ENCODE assay signal across 21 mouse cellular contexts in the genomic region with DNA sequence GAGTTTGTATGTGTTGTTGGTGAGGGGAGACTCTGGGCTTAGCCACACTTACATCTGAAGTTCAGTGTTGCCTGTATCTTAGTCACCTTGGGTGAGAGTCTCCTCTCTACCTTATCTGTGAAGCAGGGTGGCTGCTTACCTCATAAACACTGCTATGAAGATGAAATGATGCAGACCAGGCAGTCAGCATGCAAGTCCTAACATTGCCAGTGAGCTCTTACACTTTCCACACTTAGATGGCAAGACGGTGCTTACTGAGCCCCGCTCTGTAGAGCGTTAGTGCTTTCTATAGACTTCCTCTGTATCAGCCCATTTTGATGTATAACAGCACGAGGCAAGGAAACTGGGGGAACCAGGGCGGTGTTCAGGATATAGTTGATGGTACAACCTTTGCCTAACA. TPM values are rescaled to one million over a fixed set of nuclear protein-coding genes. Genes with fewer than 3 reads are reported as not detected.
A peak's percentile ranks its signal among the peaks of the same experiment; 100 is the strongest.
DNase-seq lines count a peak whose midpoint lies in the region; TF ChIP-seq lines count a peak whose summit lies in the region.
"Had no signal": no experiment of that assay in that cellular context is flagged by ENCODE, and none has a peak within 500 bp of the region (broad histone marks: within the 10 kb centered on the region; RNA-seq: fewer than 3 reads in every experiment).

No protein-coding gene starts in this region.

- WGBS in bone marrow, adult 2 months = 25% methylated on average over 5 of the region's 5 CpGs
- 37% methylated on average over 5 of the region's 5 CpGs for WGBS in macrophage (ENCODE audit: missing documents)
- WGBS in lung, adult 2 months = 65% methylated on average over 5 of the region's 5 CpGs

- no peak for DNase-seq in testis, postnatal 14 days (ENCODE audit: low spot score)
- peak; percentile 23 for DNase-seq in splenic B cell, adult 2 months (ENCODE audit: low read depth, low spot score)
- no peak for DNase-seq in c-Kit-positive CD71-positive TER-119-positive erythroid progenitor cells, embryonic 14.5 days (ENCODE audit: low spot score)
- no peak for DNase-seq in adrenal gland, postnatal 10 days
- no peak for DNase-seq in lung, adult 2 months
- DNase-seq: cerebellum, postnatal 14 days; gastrocnemius, postnatal 10 days; heart, adult 2 months; kidney, adult 2 months; kidney, postnatal 10 days; thymus, postnatal 14 days had no signal

- no peak overlapping the region for H3K27ac ChIP-seq in testis, adult 2 months (ENCODE audit: control insufficient read depth, insufficient read depth, low read depth, low read length)
- H3K27ac ChIP-seq in bone marrow, adult 2 months (ENCODE audit: control insufficient read depth, insufficient read depth, low read depth, low read length, poor library complexity) = peak overlapping the region; percentile 62; the same call in 1 of the 2 replicates
- peak overlapping the region; percentile 88 for H3K27ac ChIP-seq in macrophage
- H3K27ac ChIP-seq: embryonic facial prominence, embryonic 12.5 days; heart, adult 2 months; heart, embryonic 15.5 days; layer of hippocampus, adult 2 months; limb, embryonic 15.5 days; midbrain, embryonic 12.5 days; stomach, embryonic 15.5 days had no signal

- peaks cover 89% of the 10 kb centered on the region for H3K79me2 ChIP-seq in macrophage (ENCODE audit: inconsistent target)

- H3K4me3 ChIP-seq in testis, adult 2 months (ENCODE audit: control insufficient read depth, low read depth, low read length) = peak overlapping the region; percentile 60; the same call in 1 of the 2 replicates
- peak overlapping the region; percentile 10 for H3K4me3 ChIP-seq in bone marrow, adult 2 months (replicated peaks; ENCODE audit: control insufficient read depth, low read depth, low read length)
- H3K4me3 ChIP-seq in macrophage (ENCODE audit: inconsistent target) = peak overlapping the region; percentile 15; the same call in 1 of the 2 replicates
- H3K4me3 ChIP-seq in lung, adult 2 months (replicated peaks; ENCODE audit: extremely low read depth, low read depth, low read length) = no peak overlapping the region
- H3K4me3 ChIP-seq: embryonic facial prominence, embryonic 12.5 days; erythroblast, embryonic 14.5 days; heart, adult 2 months; heart, embryonic 15.5 days; layer of hippocampus, adult 2 months; limb, embryonic 15.5 days; midbrain, embryonic 12.5 days; stomach, embryonic 15.5 days had no signal

- H3K36me3 ChIP-seq in testis, adult 2 months (ENCODE audit: control insufficient read depth, insufficient read depth, low read length) = no peaks in the 10 kb centered on the region
- no peaks in the 10 kb centered on the region for H3K36me3 ChIP-seq in macrophage (ENCODE audit: inconsistent target)
- H3K36me3 ChIP-seq in splenic B cell, adult 2 months (ENCODE audit: control insufficient read depth, insufficient read depth, low read length, poor library complexity, severe bottlenecking) = no peaks in the 10 kb centered on the region
- H3K36me3 ChIP-seq: embryonic facial prominence, embryonic 12.5 days; heart, embryonic 15.5 days; limb, embryonic 15.5 days; midbrain, embryonic 12.5 days; stomach, embryonic 15.5 days had no signal

- no peaks in the 10 kb centered on the region for H3K27me3 ChIP-seq in testis, adult 2 months (ENCODE audit: control insufficient read depth, insufficient read depth, low read length)
- H3K27me3 ChIP-seq in splenic B cell, adult 2 months (ENCODE audit: control insufficient read depth, insufficient read depth, low read length, poor library complexity, severe bottlenecking) = no peaks in the 10 kb centered on the region
- H3K27me3 ChIP-seq: embryonic facial prominence, embryonic 12.5 days; heart, embryonic 15.5 days; limb, embryonic 15.5 days; midbrain, embryonic 12.5 days; stomach, embryonic 15.5 days had no signal

- TF ChIP-seq CTCF in testis, adult 2 months (IDR thresholded peaks at IDR 0.05; ENCODE audit: control insufficient read depth, insufficient read depth, insufficient replicate concordance, low read depth, low read length) = no peak
- no peak for TF ChIP-seq CTCF in bone marrow, adult 2 months (IDR thresholded peaks at IDR 0.05; ENCODE audit: control insufficient read depth, insufficient read depth, low read length)
- TF ChIP-seq CTCF in lung, adult 2 months (IDR thresholded peaks at IDR 0.05; ENCODE audit: insufficient read depth, low read length) = no peak

- no peak for TF ChIP-seq POLR2A in testis, adult 2 months (IDR thresholded peaks at IDR 0.05; ENCODE audit: control insufficient read depth, low read depth, low read length)
- TF ChIP-seq POLR2A in bone marrow, adult 2 months (IDR thresholded peaks at IDR 0.05; ENCODE audit: borderline replicate concordance, control insufficient read depth, low read depth, low read length) = no peak
- no peak for TF ChIP-seq POLR2A in lung, adult 2 months (IDR thresholded peaks at IDR 0.05; ENCODE audit: borderline replicate concordance, extremely low read depth, low read depth, low read length)

- no peaks in the 10 kb centered on the region for H3K4me1 ChIP-seq in testis, adult 2 months (ENCODE audit: control insufficient read depth, insufficient read depth, low read length)
- peaks cover 6% of the 10 kb centered on the region; the same call in 1 of the 2 replicates for H3K4me1 ChIP-seq in bone marrow, adult 2 months (ENCODE audit: control insufficient read depth, insufficient read depth, low read length)
- peaks cover 4% of the 10 kb centered on the region for H3K4me1 ChIP-seq in lung, adult 2 months (ENCODE audit: control insufficient read depth, insufficient read depth, low read length)
- H3K4me1 ChIP-seq: embryonic facial prominence, embryonic 12.5 days; limb, embryonic 15.5 days; midbrain, embryonic 12.5 days; stomach, embryonic 15.5 days had no signal

RNA-seq across cellular contexts. Expression of gene Gm17509, which starts 21.7 kb away (rescaled TPM):
- polyA plus RNA-seq in testis, adult 2 months (2012; rRNA removed) = 0.05 TPM in 1 of 2 replicates, not detected in the other
- not detected in 2 replicates for polyA plus RNA-seq in bone marrow, adult 2 months (2011; ENCODE audit: insufficient read depth, insufficient read length, low replicate concordance, missing spikeins)
- total RNA-seq in macrophage (2018; cell fraction: chromatin; rRNA removed) = under 1 TPM in 9 of 26 experiments, not detected in 17; 0.25 to 0.79 (median 0.32) TPM
- under 1 TPM in 13 of 26 experiments, not detected in 13; 0.04 to 0.17 (median 0.09) TPM for total RNA-seq in macrophage (2018; cell fraction: cytosol; rRNA removed)
- 1 to 10 TPM in 1 of 26 experiments, under 1 TPM in 12, not detected in 13; 0.20 to 1.4 (median 0.44) TPM for total RNA-seq in macrophage (2018; cell fraction: nucleus; rRNA removed)
- 0.09 to 0.18 TPM in 2 of 3 replicates, not detected in the other for polyA plus RNA-seq in macrophage (2018)
- under 1 TPM; 0.15 to 0.18 TPM for total RNA-seq in adrenal gland, postnatal 10 days (2021)
- polyA plus RNA-seq in lung, adult 2 months (2012; rRNA removed) = 0.11 and 0.12 TPM in 2 replicates
- total RNA-seq: gastrocnemius, postnatal 10 days; heart, adult 2 months had no signal
- polyA plus RNA-seq: erythroblast, embryonic 14.5 days; heart, adult 2 months; heart, embryonic 15.5 days; kidney, adult 2 months; stomach, embryonic 15.5 days had no signal

RNA-seq across cellular contexts. Expression of gene Emb, which starts 34.3 kb away (rescaled TPM):
- 5.3 and 9.8 TPM in 2 replicates for polyA plus RNA-seq in testis, adult 2 months (2012; rRNA removed)
- polyA plus RNA-seq in bone marrow, adult 2 months (2011; ENCODE audit: insufficient read depth, insufficient read length, low replicate concordance, missing spikeins) = 14.1 and 40.9 TPM in 2 replicates
- 10 to 100 TPM in 21 of 26 experiments, 1 to 10 TPM in 5; 4.4 to 91.7 (median 25.5) TPM for total RNA-seq in macrophage (2018; cell fraction: chromatin; rRNA removed)
- 100 to 1,000 TPM in 8 of 26 experiments, 10 to 100 TPM in 18; 27.7 to 143 (median 66.8) TPM for total RNA-seq in macrophage (2018; cell fraction: cytosol; rRNA removed)
- 100 to 1,000 TPM in 6 of 26 experiments, 10 to 100 TPM in 20; 28.9 to 150 (median 66.4) TPM for total RNA-seq in macrophage (2018; cell fraction: nucleus; rRNA removed)
- 54.2 to 190 TPM (median 124 TPM) in 3 replicates for polyA plus RNA-seq in macrophage (2018)
- 10 to 100 TPM; 30.4 to 35.0 TPM for total RNA-seq in adrenal gland, postnatal 10 days (2021)
- 60.5 and 63.4 TPM in 2 replicates for polyA plus RNA-seq in lung, adult 2 months (2012; rRNA removed)
